Mouse (Mus musculus) E14TG2a.4 (cell line): ENCODE measurements around the gene Mroh2a.

ENCODE experiments used
- H3K27me3 ChIP-seq: 2 replicates; pipeline ENCODE4 v1.6.1; 2014; ENCODE audit warnings: low read length, control low read depth; ENCODE audit not compliant: insufficient read depth
- H3K36me3 ChIP-seq: 2 replicates; pipeline ENCODE4 v1.6.1; 2014; ENCODE audit warnings: low read length, control low read depth; ENCODE audit not compliant: insufficient read depth
- H3K4me1 ChIP-seq: replicated peaks from 2 replicates; pipeline ENCODE4 v1.6.1; 2014; ENCODE audit warnings: low read depth, low read length, control low read depth
- H3K4me3 ChIP-seq: replicated peaks from 2 replicates; pipeline ENCODE4 v1.5.1; 2014; ENCODE audit warnings: mild to moderate bottlenecking, low read length
- H3K9me3 ChIP-seq: 2 replicates; pipeline ENCODE4 v1.6.1; 2014; ENCODE audit warnings: low read length, control low read depth
- CTCF ChIP-seq: conservative IDR thresholded peaks from 2 replicates; pipeline ENCODE4 v1.5.1; 2014; ENCODE audit warnings: low read length
- NANOG ChIP-seq: IDR thresholded peaks from 2 replicates; pipeline ENCODE4 v1.6.1; 2014; ENCODE audit warnings: borderline replicate concordance, low read length, mixed read lengths
- POU5F1 ChIP-seq: IDR thresholded peaks from 2 replicates; pipeline ENCODE4 v1.6.1; 2014; ENCODE audit warnings: low read length, borderline replicate concordance

The Mroh2a gene

GRCm38 (mm10) chr1:88305018-88305795, 78.4 kb downstream of the Mroh2a start:
- peaks cover 9% of the 10 kb centered on the region for H3K27me3 ChIP-seq
- no peaks in the 10 kb centered on the region for H3K9me3 ChIP-seq
- H3K36me3 ChIP-seq: no peaks in the 10 kb centered on the region
- H3K4me1 ChIP-seq: no peaks in the 10 kb centered on the region
- TF ChIP-seq POU5F1 (no peak), CTCF (no peak)
- H3K4me3 ChIP-seq: no peak overlapping the region

- no peaks in the 10 kb centered on the region for H3K27me3 ChIP-seq
- no peaks in the 10 kb centered on the region for H3K9me3 ChIP-seq
- TF ChIP-seq CTCF: no peak
- TF ChIP-seq POU5F1: no peak
- TF ChIP-seq NANOG: no peak
- H3K36me3 ChIP-seq: no peaks in the 10 kb centered on the region
- H3K4me1 ChIP-seq: no peaks in the 10 kb centered on the region
- H3K4me3 ChIP-seq: no peak overlapping the region
Observed at GRCm38 (mm10) chr1:88306543-88306942, 79.8 kb downstream of the Mroh2a start.

DNA sequence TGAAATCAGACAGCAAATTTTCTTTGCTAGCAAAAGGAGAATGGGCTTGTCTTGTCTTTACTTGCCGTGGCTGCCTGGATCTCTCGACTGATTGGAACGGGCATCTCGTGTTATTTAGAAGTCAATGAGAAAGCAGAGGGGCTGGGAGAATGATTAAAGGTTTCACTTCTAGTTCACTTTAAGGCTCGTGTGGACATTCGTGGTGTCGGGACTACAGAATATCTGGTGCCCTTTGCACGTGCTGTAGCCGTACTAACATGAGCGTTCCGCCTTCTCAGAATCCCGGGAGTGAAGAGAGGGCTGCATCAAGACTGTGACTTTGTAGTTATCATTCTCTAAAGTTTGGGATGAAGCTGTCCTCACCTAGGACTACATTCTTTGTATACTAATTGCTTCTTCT, 80.4 kb downstream of the Mroh2a start:
- no peaks in the 10 kb centered on the region for H3K36me3 ChIP-seq
- no peaks in the 10 kb centered on the region for H3K27me3 ChIP-seq
- no peak for TF ChIP-seq CTCF
- no peak for TF ChIP-seq POU5F1
- TF ChIP-seq NANOG: no peak
- no peak overlapping the region for H3K4me3 ChIP-seq
- no peaks in the 10 kb centered on the region for H3K9me3 ChIP-seq
- no peaks in the 10 kb centered on the region for H3K4me1 ChIP-seq

DNA sequence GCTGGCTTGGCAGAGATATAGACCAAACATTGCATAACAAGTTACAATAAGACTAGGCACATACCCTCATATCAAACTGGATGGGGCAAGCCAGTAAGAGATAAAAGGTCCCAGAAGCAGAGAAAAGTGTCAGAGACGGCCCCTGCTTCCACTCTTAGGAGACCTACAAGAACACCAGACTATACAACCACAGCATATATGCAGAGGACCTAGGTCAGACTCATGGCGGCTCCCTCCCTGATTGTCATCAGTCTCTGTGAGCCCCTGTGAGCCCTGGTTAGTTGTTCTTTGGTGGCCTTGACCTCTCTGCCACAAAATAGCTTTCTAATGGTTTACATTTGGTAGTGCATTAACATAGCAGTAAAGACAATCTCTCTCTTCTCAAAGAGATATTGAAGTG, 82.2 kb downstream of the Mroh2a start:
- Histone ChIP-seq H3K4me1 (no peaks in the 10 kb centered on the region), H3K36me3 (no peaks in the 10 kb centered on the region), H3K4me3 (no peak overlapping the region), H3K9me3 (no peaks in the 10 kb centered on the region), H3K27me3 (no peaks in the 10 kb centered on the region)
- TF ChIP-seq POU5F1: no peak
- TF ChIP-seq CTCF: no peak
- TF ChIP-seq NANOG: no peak

DNA sequence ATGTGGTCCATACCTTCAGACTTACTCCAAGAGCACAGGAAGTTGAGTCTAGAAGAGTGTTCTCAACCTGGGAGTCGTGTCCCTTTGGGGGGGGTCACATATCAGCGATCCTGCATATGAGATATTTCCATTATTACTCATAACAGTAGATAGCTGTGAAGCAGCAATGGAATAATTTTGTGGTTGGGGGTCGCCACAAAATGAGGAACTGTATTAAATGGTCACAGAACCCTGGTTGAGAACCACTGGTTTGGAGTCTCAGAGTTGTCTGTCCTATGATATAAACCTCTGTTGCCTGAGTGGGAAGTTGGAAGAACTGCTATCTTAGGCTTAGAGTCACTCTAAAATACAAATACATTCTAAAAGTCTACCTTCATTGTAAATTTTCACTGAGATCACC, 83.1 kb downstream of the Mroh2a start:
- H3K4me1 ChIP-seq: no peaks in the 10 kb centered on the region
- TF ChIP-seq CTCF (no peak), NANOG (no peak), POU5F1 (no peak)
- H3K27me3 ChIP-seq: no peaks in the 10 kb centered on the region
- H3K4me3 ChIP-seq: no peak overlapping the region
- no peaks in the 10 kb centered on the region for H3K9me3 ChIP-seq
- no peaks in the 10 kb centered on the region for H3K36me3 ChIP-seq

DNA sequence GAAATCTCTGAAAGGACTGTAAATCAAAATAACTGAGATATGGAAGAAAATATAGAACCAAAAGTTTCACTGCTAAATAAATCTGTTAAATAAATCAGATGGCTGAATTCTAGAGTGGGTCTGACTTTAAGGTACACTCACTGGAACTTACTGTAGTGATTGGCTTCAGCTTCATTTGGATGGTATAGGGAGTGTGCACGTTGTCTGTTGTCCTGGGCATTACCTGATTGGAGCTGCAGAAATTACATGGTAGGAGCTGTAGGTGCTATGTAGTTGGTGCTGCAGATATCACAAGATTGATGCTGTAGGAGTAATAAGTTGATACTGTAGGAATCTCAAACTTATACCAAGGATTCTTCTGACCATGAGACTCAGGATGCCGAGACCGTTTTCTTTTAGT, 83.6 kb downstream of the Mroh2a start:
- no peak overlapping the region for H3K4me3 ChIP-seq
- H3K4me1 ChIP-seq: no peaks in the 10 kb centered on the region
- H3K27me3 ChIP-seq: no peaks in the 10 kb centered on the region
- no peaks in the 10 kb centered on the region for H3K9me3 ChIP-seq
- TF ChIP-seq CTCF: no peak
- no peak for TF ChIP-seq NANOG
- no peak for TF ChIP-seq POU5F1
- no peaks in the 10 kb centered on the region for H3K36me3 ChIP-seq
